Mouse (Mus musculus): ENCODE measurements around the gene Grap2.

GRCm38 (mm10) chr15:80653865-80654264, 81.5 kb downstream of the Grap2 start:
- no peak for TF ChIP-seq MYC (IDR thresholded peaks at IDR 0.05; ENCODE audit: low read depth, low read length)
- no peak for TF ChIP-seq CTCF (IDR thresholded peaks at IDR 0.05 in 2 of 3, conservative IDR thresholded peaks at IDR 0.05 in 1 of 3; ENCODE audit: control insufficient read depth in 1 of 3, insufficient read depth in 1 of 3, low read depth in 2 of 3, low read length in 3 of 3, poor library complexity in 1 of 3, severe bottlenecking in 1 of 3)
- no peak for TF ChIP-seq USF1 (IDR thresholded peaks at IDR 0.05; ENCODE audit: low read depth, low read length)
- no peak for TF ChIP-seq MAFK (IDR thresholded peaks at IDR 0.05; ENCODE audit: borderline replicate concordance, low read depth, low read length)

Data from MEL (cell line).